Mouse (Mus musculus) stomach, postnatal 0 days (tissue): ENCODE measurements at regions not wholly inside any gene's neighbourhood (a gene's known extent, or its start where the extent isn't known, plus 50 kb on each side); places are given as distances from the start of the nearest gene placed in this dataset.

Source experiments
- ATAC-seq: fragments of 200-750 bp; cut with Nextera tagmentation; 2 replicates; pipeline ENCODE4 v1.8.0; 2017; ENCODE audit not compliant: low FRiP score, low TSS enrichment
- DNase-seq: peaks from one replicate; pipeline ENCODE4 v3.0.0-alpha.2; 2016; ENCODE audit warnings: low spot score
- H3K27ac ChIP-seq: fragments of 300-500 bp; sonication (generic); replicated peaks from 2 replicates; pipeline ENCODE4 v1.5.1; 2014; ENCODE audit warnings: mild to moderate bottlenecking, control low read depth
- H3K27me3 ChIP-seq: fragments of 300-500 bp; sonication (generic); 2 replicates; pipeline ENCODE4 v1.6.1; 2014; ENCODE audit warnings: low read length; ENCODE audit not compliant: control insufficient read depth, insufficient read depth
- H3K36me3 ChIP-seq: fragments of 300-500 bp; sonication (generic); 2 replicates; pipeline ENCODE4 v1.6.1; 2014; ENCODE audit warnings: low read length, mixed read lengths; ENCODE audit not compliant: control insufficient read depth, insufficient read depth
- H3K4me1 ChIP-seq: fragments of 300-500 bp; sonication (generic); replicated peaks from 2 replicates; pipeline ENCODE4 v1.6.1; 2014; ENCODE audit warnings: antibody characterized with exemption; ENCODE audit not compliant: control insufficient read depth, insufficient read depth
- H3K4me2 ChIP-seq: fragments of 300-500 bp; sonication (generic); replicated peaks from 2 replicates; pipeline ENCODE4 v1.6.1; 2014; ENCODE audit warnings: low read depth, mild to moderate bottlenecking, control low read depth, moderate library complexity
- H3K4me3 ChIP-seq: fragments of 300-500 bp; sonication (generic); 2 replicates; pipeline ENCODE4 v1.5.1; 2014; ENCODE audit warnings: low read depth, low read length, control low read depth
- H3K9ac ChIP-seq: fragments of 300-500 bp; sonication (generic); 2 replicates; pipeline ENCODE4 v1.6.1; 2014; ENCODE audit warnings: mild to moderate bottlenecking, low read length, control low read depth, mixed read lengths
- H3K9me3 ChIP-seq: fragments of 300-500 bp; sonication (generic); 2 replicates; pipeline ENCODE4 v1.6.1; 2016; ENCODE audit warnings: low read length; ENCODE audit not compliant: control insufficient read depth
- CTCF ChIP-seq: IDR thresholded peaks from 2 replicates; pipeline ENCODE4 v1.5.1; 2016; ENCODE audit warnings: antibody characterized with exemption, low read depth, mild to moderate bottlenecking, moderate library complexity
- EP300 ChIP-seq: optimal IDR thresholded peaks from 2 replicates; pipeline ENCODE3; 2016; ENCODE audit warnings: antibody characterized with exemption
- WGBS: fragments of 180-500 bp; shearing (Covaris S2); extraction: QIAGEN DNeasy Blood & Tissue Kit; methylation state at CpG from one replicate; pipeline ENCODE4 v1.1.7; 2014; 5-methylcytosine and 5-hydroxymethylcytosine counted together

GRCm38 (mm10) chr1:6928658-6929057, 2121.0 kb downstream of the Gm37988 start:
- Histone ChIP-seq H3K27me3 (no peaks in the 10 kb centered on the region), H3K27ac (no peak overlapping the region), H3K9me3 (no peaks in the 10 kb centered on the region), H3K4me2 (no peak overlapping the region), H3K9ac (no peak overlapping the region), H3K4me3 (no peak overlapping the region), H3K36me3 (no peaks in the 10 kb centered on the region), H3K4me1 (no peaks in the 10 kb centered on the region)
- ATAC-seq (no peak), DNase-seq (no peak)
- 52% methylated on average over 2 of the region's 2 CpGs for WGBS
- TF ChIP-seq EP300 (no peak), CTCF (no peak)

- H3K36me3 ChIP-seq = no peaks in the 10 kb centered on the region
- no peak for DNase-seq
- no peak for ATAC-seq
- H3K27me3 ChIP-seq = no peaks in the 10 kb centered on the region
- H3K27ac ChIP-seq = no peak overlapping the region
- no peaks in the 10 kb centered on the region for H3K4me1 ChIP-seq
- TF ChIP-seq EP300 (no peak), CTCF (no peak)
- no peak overlapping the region for H3K4me2 ChIP-seq
- H3K9ac ChIP-seq = no peak overlapping the region
- no peaks in the 10 kb centered on the region for H3K9me3 ChIP-seq
- WGBS = 47% methylated on average over 1 of the region's 1 CpGs
- H3K4me3 ChIP-seq = no peak overlapping the region
Measured at GRCm38 (mm10) chr1:6931876-6932275, 2124.2 kb downstream of the Gm37988 start.

GRCm38 (mm10) chr1:6969838-6970237, 2162.1 kb downstream of the Gm37988 start:
- Histone ChIP-seq H3K9ac (no peak overlapping the region), H3K9me3 (no peaks in the 10 kb centered on the region), H3K27me3 (no peaks in the 10 kb centered on the region), H3K4me1 (no peaks in the 10 kb centered on the region), H3K27ac (no peak overlapping the region), H3K4me3 (no peak overlapping the region), H3K36me3 (no peaks in the 10 kb centered on the region), H3K4me2 (no peak overlapping the region)
- no peak for DNase-seq
- 92% methylated on average over 1 of the region's 1 CpGs for WGBS
- TF ChIP-seq EP300 = no peak
- no peak for TF ChIP-seq CTCF
- no peak for ATAC-seq

- no peak for TF ChIP-seq EP300
- TF ChIP-seq CTCF = no peak
- ATAC-seq (peak; percentile 78), DNase-seq (no peak)
- Histone ChIP-seq H3K4me1 (no peaks in the 10 kb centered on the region), H3K4me2 (no peak overlapping the region), H3K27me3 (no peaks in the 10 kb centered on the region), H3K36me3 (no peaks in the 10 kb centered on the region), H3K4me3 (no peak overlapping the region), H3K27ac (no peak overlapping the region), H3K9ac (no peak overlapping the region), H3K9me3 (no peaks in the 10 kb centered on the region)
- WGBS = 30% methylated on average over 1 of the region's 1 CpGs
Measured at GRCm38 (mm10) chr1:6973749-6974327, 2166.1 kb downstream of the Gm37988 start.

GRCm38 (mm10) chr1:6979626-6980025, 2171.9 kb downstream of the Gm37988 start:
- Histone ChIP-seq H3K4me1 (no peaks in the 10 kb centered on the region), H3K9ac (no peak overlapping the region), H3K27ac (no peak overlapping the region), H3K4me2 (no peak overlapping the region), H3K4me3 (no peak overlapping the region), H3K36me3 (no peaks in the 10 kb centered on the region), H3K27me3 (no peaks in the 10 kb centered on the region), H3K9me3 (no peaks in the 10 kb centered on the region)
- WGBS = 76% methylated on average over 1 of the region's 1 CpGs
- TF ChIP-seq CTCF (peak; percentile 58), EP300 (no peak)
- no peak for ATAC-seq
- DNase-seq = no peak

- TF ChIP-seq CTCF = no peak
- H3K4me1 ChIP-seq = no peaks in the 10 kb centered on the region
- H3K36me3 ChIP-seq = no peaks in the 10 kb centered on the region
- WGBS = 95% methylated on average over 1 of the region's 1 CpGs
- no peak for DNase-seq
- ATAC-seq = no peak
- no peaks in the 10 kb centered on the region for H3K9me3 ChIP-seq
- no peaks in the 10 kb centered on the region for H3K27me3 ChIP-seq
- no peak overlapping the region for H3K4me3 ChIP-seq
- no peak overlapping the region for H3K4me2 ChIP-seq
- no peak overlapping the region for H3K9ac ChIP-seq
- no peak overlapping the region for H3K27ac ChIP-seq
Measured at GRCm38 (mm10) chr1:6984226-6984625, 2176.5 kb downstream of the Gm37988 start.
